Mouse (Mus musculus) intestine, embryonic 16.5 days (tissue): ENCODE results near the gene Rictor. TPM values are rescaled to one million over a fixed set of nuclear protein-coding genes. Genes with fewer than 3 reads are reported as not detected.

ENCODE experiments used
- ATAC-seq: fragments of 200-750 bp; cut with Nextera tagmentation; 2 replicates; pipeline ENCODE4 v1.8.0; 2017; ENCODE audit warnings: moderate TSS enrichment, moderate library complexity
- H3K27ac ChIP-seq: fragments of 300-500 bp; sonication (generic); 2 replicates; pipeline ENCODE4 v1.5.1; 2014; ENCODE audit warnings: mild to moderate bottlenecking, low read length
- H3K27me3 ChIP-seq: fragments of 300-500 bp; sonication (generic); replicated peaks from 2 replicates; pipeline ENCODE4 v1.6.1; 2014; ENCODE audit warnings: low read length, control low read depth, mixed read lengths; ENCODE audit not compliant: control insufficient read depth, insufficient read depth
- H3K36me3 ChIP-seq: fragments of 300-500 bp; sonication (generic); 2 replicates; pipeline ENCODE4 v1.6.1; 2014; ENCODE audit warnings: low read length, control low read depth; ENCODE audit not compliant: control insufficient read depth, insufficient read depth
- H3K4me1 ChIP-seq: fragments of 300-500 bp; sonication (generic); 2 replicates; pipeline ENCODE4 v1.6.1; 2014; ENCODE audit warnings: low read length, control low read depth, mixed read lengths; ENCODE audit not compliant: control insufficient read depth, insufficient read depth
- H3K4me2 ChIP-seq: fragments of 300-500 bp; sonication (generic); 2 replicates; pipeline ENCODE4 v1.6.1; 2014; ENCODE audit warnings: low read depth, low read length, control low read depth
- H3K4me3 ChIP-seq: fragments of 300-500 bp; sonication (generic); 2 replicates; pipeline ENCODE4 v1.5.1; 2014; ENCODE audit warnings: mild to moderate bottlenecking, low read length
- H3K9ac ChIP-seq: fragments of 300-500 bp; sonication (generic); 2 replicates; pipeline ENCODE4 v1.6.1; 2014; ENCODE audit warnings: low read depth, low read length
- H3K9me3 ChIP-seq: fragments of 300-500 bp; sonication (generic); 2 replicates; pipeline ENCODE4 v1.6.1; 2016; ENCODE audit warnings: low read length, control low read depth; ENCODE audit not compliant: control insufficient read depth
- WGBS: fragments of 180-500 bp; shearing (Covaris S2); extraction: QIAGEN DNeasy Blood & Tissue Kit; methylation state at CpG from one replicate; pipeline ENCODE4 v1.1.7; 2014; 5-methylcytosine and 5-hydroxymethylcytosine counted together
- polyA plus RNA-seq: library from polyadenylated mRNA; unstranded; fragments of >200 nt; fragmentation: Nextera tagmentation; extraction: Ambion mirVana; gene quantifications from 2 replicates; pipeline ENCODE4 v1.2.1, GENCODE M21; 2015

Rictor gene
- 32.8 and 33.0 TPM in 2 replicates for polyA plus RNA-seq

- Histone ChIP-seq H3K27me3 (0 out of 2 replicates have a peak, but pooled peaks cover 2% of the 10 kb centered on the region), H3K4me2 (peak within 1 kb of the TSS; percentile 88), H3K27ac (peak within 1 kb of the TSS; percentile 94), H3K36me3 (no peaks in the 10 kb centered on the region), H3K4me3 (peak within 1 kb of the TSS; percentile 96), H3K9ac (peak within 1 kb of the TSS; percentile 95), H3K9me3 (no peaks in the 10 kb centered on the region), H3K4me1 (peaks cover 28% of the 10 kb centered on the region)
- under 1% methylated on average over 53 of the region's 82 CpGs for WGBS
- ATAC-seq = peak; percentile 87
These were observed at the start of gene Rictor for GRCm38 (mm10) chr15:6707936-6708525. Gene Rictor (plus strand): TSS chr15:6708379.

- H3K9ac ChIP-seq = no peak overlapping the region
- H3K4me2 ChIP-seq = no peak overlapping the region
- WGBS = 52% methylated on average over 3 of the region's 3 CpGs
- ATAC-seq = no peak
- H3K27ac ChIP-seq = no peak overlapping the region
- H3K9me3 ChIP-seq = no peaks in the 10 kb centered on the region
- H3K4me1 ChIP-seq = no peaks in the 10 kb centered on the region
- H3K4me3 ChIP-seq = no peak overlapping the region
- no peaks in the 10 kb centered on the region for H3K27me3 ChIP-seq
- H3K36me3 ChIP-seq = no peaks in the 10 kb centered on the region
These were observed 46.2 kb upstream of the Rictor start for GRCm38 (mm10) chr15:6661951-6662350.

- no peaks in the 10 kb centered on the region for H3K4me1 ChIP-seq
- H3K4me3 ChIP-seq = no peak overlapping the region
- 68% methylated on average over 7 of the region's 7 CpGs for WGBS
- no peak for ATAC-seq
- H3K9ac ChIP-seq = no peak overlapping the region
- no peaks in the 10 kb centered on the region for H3K27me3 ChIP-seq
- no peak overlapping the region for H3K27ac ChIP-seq
- H3K9me3 ChIP-seq = no peaks in the 10 kb centered on the region
- no peak overlapping the region for H3K4me2 ChIP-seq
- H3K36me3 ChIP-seq = no peaks in the 10 kb centered on the region
These were observed 44.2 kb upstream of the Rictor start for GRCm38 (mm10) chr15:6663991-6664390.

- no peaks in the 10 kb centered on the region for H3K27me3 ChIP-seq
- no peak overlapping the region for H3K27ac ChIP-seq
- H3K4me1 ChIP-seq = no peaks in the 10 kb centered on the region
- H3K36me3 ChIP-seq = no peaks in the 10 kb centered on the region
- no peak overlapping the region for H3K4me3 ChIP-seq
- no peak overlapping the region for H3K4me2 ChIP-seq
- H3K9ac ChIP-seq = no peak overlapping the region
- no peaks in the 10 kb centered on the region for H3K9me3 ChIP-seq
- ATAC-seq = no peak
- 33% methylated on average over 5 of the region's 5 CpGs for WGBS
These were observed 42.1 kb upstream of the Rictor start for GRCm38 (mm10) chr15:6666072-6666471.

- Histone ChIP-seq H3K9me3 (no peaks in the 10 kb centered on the region), H3K9ac (no peak overlapping the region), H3K4me3 (no peak overlapping the region), H3K27me3 (no peaks in the 10 kb centered on the region), H3K4me2 (no peak overlapping the region), H3K36me3 (no peaks in the 10 kb centered on the region), H3K27ac (no peak overlapping the region), H3K4me1 (no peaks in the 10 kb centered on the region)
- WGBS = 31% methylated on average over 14 of the region's 14 CpGs
- ATAC-seq = no peak
These were observed 39.3 kb upstream of the Rictor start for GRCm38 (mm10) chr15:6668793-6669437.

GRCm38 (mm10) chr15:6678479-6678878, 29.7 kb upstream of the Rictor start:
- Histone ChIP-seq H3K27ac (no peak overlapping the region), H3K4me3 (no peak overlapping the region), H3K4me2 (no peak overlapping the region), H3K9me3 (no peaks in the 10 kb centered on the region), H3K36me3 (no peaks in the 10 kb centered on the region), H3K9ac (no peak overlapping the region), H3K27me3 (no peaks in the 10 kb centered on the region), H3K4me1 (no peaks in the 10 kb centered on the region)
- no peak for ATAC-seq
- WGBS = 86% methylated on average over 2 of the region's 2 CpGs

- ATAC-seq = no peak
- Histone ChIP-seq H3K9ac (no peak overlapping the region), H3K9me3 (no peaks in the 10 kb centered on the region), H3K4me1 (no peaks in the 10 kb centered on the region), H3K4me3 (no peak overlapping the region), H3K27me3 (0 out of 2 replicates have a peak, but pooled peaks cover 2% of the 10 kb centered on the region), H3K27ac (no peak overlapping the region), H3K36me3 (no peaks in the 10 kb centered on the region), H3K4me2 (no peak overlapping the region)
- 64% methylated on average over 2 of the region's 2 CpGs for WGBS
These were observed 6.0 kb upstream of the Rictor start for GRCm38 (mm10) chr15:6702164-6702563.

- no peak overlapping the region for H3K4me3 ChIP-seq
- no peak for ATAC-seq
- no peak overlapping the region for H3K4me2 ChIP-seq
- H3K9me3 ChIP-seq = no peaks in the 10 kb centered on the region
- H3K27ac ChIP-seq = no peak overlapping the region
- H3K4me1 ChIP-seq = peaks cover 13% of the 10 kb centered on the region
- no peaks in the 10 kb centered on the region for H3K36me3 ChIP-seq
- 0 out of 2 replicates have a peak, but pooled peaks cover 2% of the 10 kb centered on the region for H3K27me3 ChIP-seq
- no peak overlapping the region for H3K9ac ChIP-seq
- 50% methylated on average over 7 of the region's 7 CpGs for WGBS
These were observed 2.8 kb upstream of the Rictor start for GRCm38 (mm10) chr15:6705351-6705901.

- Histone ChIP-seq H3K4me2 (peak overlapping the region; percentile 61), H3K27me3 (0 out of 2 replicates have a peak, but pooled peaks cover 2% of the 10 kb centered on the region), H3K9me3 (no peaks in the 10 kb centered on the region), H3K27ac (peak overlapping the region; percentile 94), H3K4me3 (peak overlapping the region; percentile 96), H3K4me1 (peaks cover 23% of the 10 kb centered on the region), H3K36me3 (no peaks in the 10 kb centered on the region), H3K9ac (peak overlapping the region; percentile 95)
- peak; percentile 66 for ATAC-seq
- under 1% methylated on average over 43 of the region's 43 CpGs for WGBS
These were observed 636 bp upstream of the Rictor start for GRCm38 (mm10) chr15:6707551-6707935.
